In the genomic region with DNA sequence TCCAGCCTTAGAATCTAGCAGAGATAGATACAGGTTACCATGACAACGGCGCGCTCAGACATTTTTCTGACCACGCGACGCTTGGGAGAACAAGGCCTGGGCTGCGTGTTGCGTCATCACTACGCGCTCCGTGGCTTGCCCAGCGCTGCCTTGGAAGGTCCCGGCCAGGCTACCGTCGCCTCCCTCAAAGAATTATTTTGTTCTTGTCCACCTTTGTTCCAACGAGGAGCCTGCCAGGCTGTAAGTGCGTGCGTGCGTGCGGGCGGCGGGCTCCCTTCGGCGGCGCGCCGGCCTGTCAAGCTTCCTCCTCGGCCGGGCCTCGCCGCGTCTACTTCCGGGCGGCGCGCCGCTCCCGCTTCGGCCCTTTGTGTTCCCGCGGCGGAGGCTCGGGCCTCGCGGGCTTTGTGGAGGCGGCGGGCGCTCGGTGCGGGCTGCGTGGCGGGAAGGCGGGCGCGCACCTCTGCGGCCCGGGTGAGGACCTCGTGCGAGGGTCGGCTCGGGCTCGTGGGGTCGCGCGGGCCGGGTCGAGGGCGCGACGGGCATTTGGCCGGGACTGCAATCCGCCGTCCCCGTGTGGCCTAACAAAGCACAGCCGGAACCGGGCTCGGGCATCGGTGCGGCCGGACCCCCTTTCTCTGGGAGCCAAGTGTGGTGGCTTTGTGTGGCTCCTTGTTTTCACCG, we compare ENCODE assay signal across 8 mouse cellular contexts. TPM values are rescaled to one million over a fixed set of nuclear protein-coding genes. Genes with fewer than 3 reads are reported as not detected.
DNase-seq lines count a peak whose midpoint lies in the region; ATAC-seq and TF ChIP-seq lines count a peak whose summit lies in the region.

TSS of gene Smarcad1 (plus strand) at position 93 of the 681 bp plus-strand sequence.

- under 1% methylated on average over 76 of the region's 81 CpGs for WGBS in forebrain, embryonic 11.5 days
- under 1% methylated on average over 81 of the region's 81 CpGs for WGBS in heart, embryonic 16.5 days
- WGBS in liver, embryonic 15.5 days (ENCODE audit: insufficient replicate concordance): under 1% methylated on average over 81 of the region's 81 CpGs
- WGBS in neural tube, embryonic 12.5 days: under 1% methylated on average over 80 of the region's 81 CpGs

- H3K9me3 ChIP-seq in CH12.LX (replicated peaks; ENCODE audit: low read length): peaks cover 3% of the 10 kb centered on the region
- no peaks in the 10 kb centered on the region; the same call in 1 of the 2 replicates for H3K9me3 ChIP-seq in forebrain, embryonic 11.5 days (ENCODE audit: control insufficient read depth, low read length)
- H3K9me3 ChIP-seq in heart, embryonic 16.5 days (replicated peaks; ENCODE audit: control insufficient read depth, low read length): no peaks in the 10 kb centered on the region
- H3K9me3 ChIP-seq in liver, embryonic 15.5 days (replicated peaks): no peaks in the 10 kb centered on the region
- no peaks in the 10 kb centered on the region for H3K9me3 ChIP-seq in neural tube, embryonic 12.5 days

- peaks cover 9% of the 10 kb centered on the region for H3K79me2 ChIP-seq in CH12.LX (replicated peaks; ENCODE audit: control insufficient read depth, extremely low read depth, insufficient read depth, poor library complexity, severe bottlenecking)

- TF ChIP-seq POLR2A in CH12.LX (IDR thresholded peaks at IDR 0.05; ENCODE audit: low read depth, low read length): peak; percentile 59; the same call in 1 of the 2 replicates

- H3K27me3 ChIP-seq in CH12.LX (replicated peaks): no peaks in the 10 kb centered on the region
- H3K27me3 ChIP-seq in forebrain, embryonic 11.5 days (ENCODE audit: control insufficient read depth, insufficient read depth, low read length): no peaks in the 10 kb centered on the region
- H3K27me3 ChIP-seq in heart, embryonic 16.5 days (ENCODE audit: control insufficient read depth, insufficient read depth, low read length): no peaks in the 10 kb centered on the region
- no peaks in the 10 kb centered on the region for H3K27me3 ChIP-seq in liver, embryonic 15.5 days
- no peaks in the 10 kb centered on the region for H3K27me3 ChIP-seq in neural tube, embryonic 12.5 days (replicated peaks)

- DNase-seq in CH12.LX (ENCODE audit: extremely low read depth): peak; percentile 94
- DNase-seq in c-Kit-positive CD71-positive TER-119-negative erythroid progenitor cells, embryonic 14.5 days (ENCODE audit: low read depth): peak; percentile 90
- peak; percentile 94 for DNase-seq in forebrain, embryonic 11.5 days (ENCODE audit: low spot score)
- peak; percentile 94 to 95 for DNase-seq in kidney, postnatal 36 days
- DNase-seq in telencephalon, adult 2 months (ENCODE audit: low read depth, low spot score): peak; percentile 98

- TF ChIP-seq RAD21 in CH12.LX (IDR thresholded peaks at IDR 0.05; ENCODE audit: low read depth, low read length): no peak

- peak; percentile 96 for ATAC-seq in forebrain, embryonic 11.5 days (replicated peaks; ENCODE audit: low FRiP score)
- ATAC-seq in heart, embryonic 16.5 days (replicated peaks; ENCODE audit: extremely low read depth, insufficient read depth, low FRiP score): peak; percentile 89
- peak; percentile 89 for ATAC-seq in liver, embryonic 15.5 days (ENCODE audit: insufficient read depth)
- peak; percentile 96 for ATAC-seq in neural tube, embryonic 12.5 days (ENCODE audit: low FRiP score, low read depth)

- TF ChIP-seq EP300 in CH12.LX (IDR thresholded peaks at IDR 0.05; ENCODE audit: low read length): no peak

- peak within 1 kb of the TSS; percentile 79 for H3K4me2 ChIP-seq in CH12.LX (ENCODE audit: insufficient read depth, low read depth, poor library complexity, severe bottlenecking)
- H3K4me2 ChIP-seq in forebrain, embryonic 11.5 days (ENCODE audit: low read depth, low read length, severe bottlenecking): peak within 1 kb of the TSS; percentile 72
- peak within 1 kb of the TSS; percentile 93 for H3K4me2 ChIP-seq in heart, embryonic 16.5 days (ENCODE audit: low read depth, low read length)
- H3K4me2 ChIP-seq in liver, embryonic 15.5 days: peak within 1 kb of the TSS; percentile 73
- H3K4me2 ChIP-seq in neural tube, embryonic 12.5 days (replicated peaks): peak within 1 kb of the TSS; percentile 82

- peaks cover 15 to 31% of the 10 kb centered on the region in 2 experiments for H3K36me3 ChIP-seq in CH12.LX (replicated peaks in 1 of 2; ENCODE audit: control insufficient read depth in 1 of 2, insufficient read depth in 1 of 2, low read length in 1 of 2)
- H3K36me3 ChIP-seq in forebrain, embryonic 11.5 days (ENCODE audit: control insufficient read depth, insufficient read depth, low read length): peaks cover 20% of the 10 kb centered on the region
- peaks cover 26% of the 10 kb centered on the region for H3K36me3 ChIP-seq in heart, embryonic 16.5 days (ENCODE audit: control insufficient read depth, insufficient read depth)
- H3K36me3 ChIP-seq in liver, embryonic 15.5 days (replicated peaks): peaks cover 31% of the 10 kb centered on the region
- H3K36me3 ChIP-seq in neural tube, embryonic 12.5 days: peaks cover 35% of the 10 kb centered on the region

- H3K4me3 ChIP-seq in CH12.LX (replicated peaks in 1 of 3; ENCODE audit: low read depth in 2 of 3, low read length in 2 of 3, poor library complexity in 1 of 3): peak within 1 kb of the TSS; percentile 38 to 87 (median 83)
- H3K4me3 ChIP-seq in forebrain, embryonic 11.5 days (ENCODE audit: low read depth, low read length): peak within 1 kb of the TSS; percentile 81
- H3K4me3 ChIP-seq in heart, embryonic 16.5 days (ENCODE audit: low read length): peak within 1 kb of the TSS; percentile 89
- H3K4me3 ChIP-seq in liver, embryonic 15.5 days (replicated peaks): peak within 1 kb of the TSS; percentile 85
- H3K4me3 ChIP-seq in neural tube, embryonic 12.5 days: peak within 1 kb of the TSS; percentile 76

- TF ChIP-seq CTCF in CH12.LX (conservative IDR thresholded peaks at IDR 0.05 in 1 of 2, IDR thresholded peaks at IDR 0.05 in 1 of 2; ENCODE audit: low read depth in 2 of 2, low read length in 2 of 2): no peak

- peak within 1 kb of the TSS; percentile 54 for H3K27ac ChIP-seq in CH12.LX (ENCODE audit: insufficient read depth, low read depth)
- H3K27ac ChIP-seq in forebrain, embryonic 11.5 days (ENCODE audit: low read depth, low read length): peak within 1 kb of the TSS; percentile 96
- peak within 1 kb of the TSS; percentile 92 for H3K27ac ChIP-seq in heart, embryonic 16.5 days (ENCODE audit: low read length)
- peak within 1 kb of the TSS; percentile 84 for H3K27ac ChIP-seq in liver, embryonic 15.5 days (replicated peaks)
- peak within 1 kb of the TSS; percentile 97 for H3K27ac ChIP-seq in neural tube, embryonic 12.5 days

- peak within 1 kb of the TSS; percentile 87 for H3K9ac ChIP-seq in CH12.LX (ENCODE audit: insufficient read depth, low read depth)
- peak within 1 kb of the TSS; percentile 99 for H3K9ac ChIP-seq in forebrain, embryonic 11.5 days (ENCODE audit: low read length)
- peak within 1 kb of the TSS; percentile 99 for H3K9ac ChIP-seq in heart, embryonic 16.5 days (ENCODE audit: low read length)
- peak within 1 kb of the TSS; percentile 79 for H3K9ac ChIP-seq in liver, embryonic 15.5 days
- H3K9ac ChIP-seq in neural tube, embryonic 12.5 days: peak within 1 kb of the TSS; percentile 98

- peaks cover 3 to 14% of the 10 kb centered on the region in 2 experiments; a peak in 3 of 4 replicates for H3K4me1 ChIP-seq in CH12.LX (ENCODE audit: control insufficient read depth in 1 of 2, insufficient read depth in 2 of 2)
- peaks cover 2% of the 10 kb centered on the region; the same call in 1 of the 2 replicates for H3K4me1 ChIP-seq in forebrain, embryonic 11.5 days (replicated peaks; ENCODE audit: control insufficient read depth, insufficient read depth, low read length)
- peaks cover 7% of the 10 kb centered on the region for H3K4me1 ChIP-seq in heart, embryonic 16.5 days (ENCODE audit: control insufficient read depth, insufficient read depth, low read length)
- peaks cover 13% of the 10 kb centered on the region for H3K4me1 ChIP-seq in liver, embryonic 15.5 days (replicated peaks)
- no peaks in the 10 kb centered on the region for H3K4me1 ChIP-seq in neural tube, embryonic 12.5 days

- dilution Hi-C loops in CH12.LX (cut with MboI; ENCODE audit: extremely low pct_ligation_motif_present, extremely low pct_unique_long_range_greater_than_20kb, low sequenced_read_pairs): no loop called here

- in situ Hi-C loops in CH12.LX (cut with MboI; ENCODE audit: low pct_ligation_motif_present, low pct_unique_long_range_greater_than_20kb, low sequenced_read_pairs): no loop called here

TF ChIP-seq in CH12.LX, 34 proteins besides CTCF, POLR2A, EP300 and RAD21 (continues in another document):
- TF ChIP-seq MAX (IDR thresholded peaks at IDR 0.05; ENCODE audit: low read length): peak; percentile 59
- TF ChIP-seq MAZ (IDR thresholded peaks at IDR 0.05; ENCODE audit: low read depth, low read length): no peak
- peak; percentile 32; the same call in 1 of the 2 replicates for TF ChIP-seq NRF1 (IDR thresholded peaks at IDR 0.05; ENCODE audit: low read depth, low read length)
- peak; percentile 64 for TF ChIP-seq NELFE (IDR thresholded peaks at IDR 0.05; ENCODE audit: low read depth, low read length)
- peak; percentile 88 for TF ChIP-seq ELF1 (IDR thresholded peaks at IDR 0.05; ENCODE audit: low read depth, low read length)
- no peak for TF ChIP-seq PAX5 (IDR thresholded peaks at IDR 0.05; ENCODE audit: low read length)
- peak; percentile 53; the same call in 1 of the 2 replicates for TF ChIP-seq ZMIZ1 (IDR thresholded peaks at IDR 0.05; ENCODE audit: low read depth, low read length)
- peak; percentile 77; the same call in 1 of the 2 replicates for TF ChIP-seq MYC (IDR thresholded peaks at IDR 0.05; ENCODE audit: low read depth, low read length)
- no peak for TF ChIP-seq UBTF (IDR thresholded peaks at IDR 0.05; ENCODE audit: low read depth, low read length)
- TF ChIP-seq MAFK (IDR thresholded peaks at IDR 0.05; ENCODE audit: insufficient replicate concordance, low read length): no peak
- TF ChIP-seq IRF4 (IDR thresholded peaks at IDR 0.05; ENCODE audit: low read depth, low read length): peak; percentile 43; the same call in 1 of the 2 replicates
- no peak for TF ChIP-seq POLR2AphosphoS2 (IDR thresholded peaks at IDR 0.05; ENCODE audit: low read depth, low read length)
- TF ChIP-seq USF2 (conservative IDR thresholded peaks at IDR 0.05; ENCODE audit: low read depth, low read length): no peak
- no peak for TF ChIP-seq ZNF384 (IDR thresholded peaks at IDR 0.05; ENCODE audit: low read depth, low read length)
- TF ChIP-seq KAT2A (IDR thresholded peaks at IDR 0.05; ENCODE audit: insufficient replicate concordance, low read length): peak; percentile 66; the same call in 1 of the 2 replicates

RNA-seq across cellular contexts. Expression of gene Smarcad1, which starts in this region (rescaled TPM):
- total RNA-seq in CH12.LX (2012; rRNA removed) (30.2 and 37.2 TPM in 2 replicates), CH12.LX (2014; rRNA removed) (51.3 and 57.4 TPM in 2 replicates)
- 39.8 and 43.9 TPM in 2 replicates for polyA plus RNA-seq in CH12.LX (2012; ENCODE audit: insufficient read length, low read depth)
- polyA plus RNA-seq in forebrain, embryonic 11.5 days (2014; fragmentation: Nextera tagmentation; extraction: Ambion mirVana): 119 and 133 TPM in 2 replicates
- polyA plus RNA-seq in heart, embryonic 16.5 days (2015; fragmentation: Nextera tagmentation; extraction: Ambion mirVana): 33.4 TPM in 2 replicates
- polyA plus RNA-seq in liver, embryonic 15.5 days (2015; fragmentation: Nextera tagmentation; extraction: Ambion mirVana): 13.6 and 15.6 TPM in 2 replicates
- 109 and 129 TPM in 2 replicates for polyA plus RNA-seq in neural tube, embryonic 12.5 days (2016; fragmentation: Nextera tagmentation; extraction: Ambion mirVana)

Comparison
In these comparisons a context has a peak if more than half of its experiments do, and no peak if none do; other contexts are left out.
1. Peak in every context shown above with its lines: DNase-seq, ATAC-seq, H3K4me3 ChIP-seq and H3K27ac ChIP-seq.